Mouse (Mus musculus) testis, adult 2 months (tissue): Measurements from ENCODE around the gene Smtnl2.

Experiments used
- CTCF ChIP-seq: fragments of 200-500 bp; IDR thresholded peaks from 2 replicates; pipeline ENCODE4 v1.5.1; 2012; ENCODE audit warnings: low read depth, mild to moderate bottlenecking, inconsistent platforms, low read length, moderate library complexity; ENCODE audit not compliant: control insufficient read depth, insufficient read depth, insufficient replicate concordance
- POLR2A ChIP-seq: fragments of 200-500 bp; IDR thresholded peaks from 2 replicates; pipeline ENCODE4 v1.6.1; 2012; ENCODE audit warnings: low read depth, mild to moderate bottlenecking, inconsistent platforms, low read length, moderate library complexity; ENCODE audit not compliant: control insufficient read depth

DNA sequence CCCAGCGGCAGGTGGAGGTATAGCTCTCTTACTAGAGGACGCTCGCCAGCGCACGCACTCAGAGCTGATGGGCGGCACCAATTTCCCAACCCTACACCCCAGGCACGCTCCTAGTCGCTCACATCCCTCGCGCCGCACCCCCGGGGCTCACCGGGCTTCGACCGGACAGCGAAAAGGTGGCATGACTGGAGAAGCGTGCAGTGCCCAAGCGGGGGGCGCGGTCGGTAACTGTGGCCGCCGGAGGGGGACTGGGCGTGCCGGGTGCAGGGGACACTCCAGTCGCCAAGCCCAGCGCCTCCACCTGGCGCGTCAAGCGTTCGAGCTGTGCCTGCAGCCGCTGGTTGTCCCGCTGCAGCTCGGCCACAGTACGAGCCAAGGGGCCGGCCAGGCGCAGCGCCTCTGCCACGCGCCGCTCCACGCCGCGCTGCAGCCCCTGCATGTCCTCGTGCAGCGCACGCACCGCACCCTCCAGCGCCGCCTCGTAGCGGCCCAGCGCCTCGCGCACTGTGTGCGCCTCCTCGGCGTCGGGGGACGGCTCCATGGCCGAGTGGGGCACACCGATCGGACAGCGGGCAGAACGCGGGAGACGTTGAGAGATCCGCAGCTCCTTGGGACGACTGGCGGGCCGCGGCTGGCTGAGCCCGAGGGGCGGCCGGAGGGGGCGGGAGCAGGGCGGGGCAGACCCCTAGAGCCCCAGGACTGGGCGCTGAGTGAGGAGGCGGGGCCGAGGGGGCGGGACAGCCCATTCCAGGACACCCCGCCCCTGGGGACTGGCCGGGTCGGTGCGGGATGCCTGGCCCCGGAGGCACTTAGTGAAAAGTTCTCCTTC, at the start of gene Smtnl2:
- TF ChIP-seq CTCF (no peak), POLR2A (peak; percentile 52; the same call in 1 of the 2 replicates)
